In the genomic region with DNA sequence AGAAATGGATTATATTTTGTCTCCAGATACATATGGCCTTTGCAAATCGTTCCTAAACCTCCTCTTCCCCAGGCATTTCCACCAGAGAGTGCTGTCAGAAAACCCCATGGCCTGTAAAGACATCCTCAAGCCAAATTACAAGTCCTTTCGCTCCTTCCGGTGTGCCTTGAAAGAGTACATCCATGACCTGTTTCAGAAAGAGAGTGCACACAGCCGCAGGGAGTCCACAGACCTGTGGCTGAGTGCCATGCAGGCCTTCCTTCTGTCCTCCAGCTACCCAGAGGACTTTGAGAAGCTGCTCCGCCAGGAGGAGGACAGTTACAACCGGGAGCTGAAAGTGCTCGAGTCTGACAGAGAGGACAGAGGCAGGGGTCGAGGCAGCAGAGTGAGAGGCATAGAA, we compare ENCODE assay signal across 26 mouse cellular contexts. TPM values are rescaled to one million over a fixed set of nuclear protein-coding genes. Genes with fewer than 3 reads are reported as not detected.
"Had no signal": no experiment of that assay in that cellular context is flagged by ENCODE, and none has a peak within 500 bp of the region (broad histone marks: within the 10 kb centered on the region; RNA-seq: fewer than 3 reads in every experiment).

No protein-coding gene starts in this region.

- ATAC-seq: hindbrain, embryonic 16.5 days; inflammation-experienced regulatory T-cells, adult 6 months; intestine, postnatal 0 days had no signal

- H3K4me1 ChIP-seq: heart, embryonic 12.5 days; hindbrain, embryonic 10.5 days; hindbrain, embryonic 12.5 days; limb, embryonic 10.5 days; limb, embryonic 12.5 days; liver, embryonic 13.5 days; liver, embryonic 15.5 days had no signal

- H3K36me3 ChIP-seq: heart, embryonic 12.5 days; hindbrain, embryonic 10.5 days; hindbrain, embryonic 12.5 days; limb, embryonic 10.5 days; limb, embryonic 12.5 days; liver, embryonic 13.5 days; liver, embryonic 15.5 days had no signal

- H3K9ac ChIP-seq: heart, embryonic 12.5 days; hindbrain, embryonic 12.5 days; hindbrain, embryonic 14.5 days; limb, embryonic 12.5 days; liver, embryonic 13.5 days; liver, embryonic 15.5 days had no signal

- H3K4me2 ChIP-seq: heart, embryonic 12.5 days; hindbrain, embryonic 12.5 days; hindbrain, embryonic 14.5 days; limb, embryonic 12.5 days; liver, embryonic 11.5 days; liver, embryonic 13.5 days; liver, embryonic 15.5 days had no signal

- H3K27me3 ChIP-seq: hindbrain, embryonic 12.5 days; limb, embryonic 12.5 days; liver, embryonic 13.5 days; liver, embryonic 15.5 days had no signal

- H3K9me3 ChIP-seq: heart, embryonic 12.5 days; hindbrain, embryonic 10.5 days; hindbrain, embryonic 12.5 days; limb, embryonic 10.5 days; limb, embryonic 12.5 days; liver, embryonic 13.5 days; liver, embryonic 15.5 days had no signal

- DNase-seq: gastrocnemius, adult 2 months; gastrocnemius, postnatal 10 days; gastrocnemius, postnatal 25 days; heart, adult 2 months; heart, postnatal 10 days; kidney, adult 18-20 months; kidney, adult 8-10 months; kidney, postnatal 10 days; kidney, postnatal 25 days; kidney, postnatal 4 days; liver; liver, embryonic 13.5 days had no signal

- H3K27ac ChIP-seq: gastrocnemius, adult 2 months; heart, adult 2 months; hindbrain, embryonic 10.5 days; hindbrain, embryonic 12.5 days; hindbrain, embryonic 14.5 days; layer of hippocampus, adult 2 months; left cerebral cortex, adult 2 months; limb, embryonic 10.5 days; limb, embryonic 12.5 days; liver, embryonic 13.5 days; liver, embryonic 15.5 days had no signal

- H3K4me3 ChIP-seq: gastrocnemius, adult 2 months; heart, adult 2 months; heart, embryonic 12.5 days; hindbrain, embryonic 10.5 days; hindbrain, embryonic 12.5 days; layer of hippocampus, adult 2 months; left cerebral cortex, adult 2 months; limb, embryonic 10.5 days; limb, embryonic 12.5 days; liver, embryonic 13.5 days; liver, embryonic 15.5 days had no signal

RNA-seq across cellular contexts. Expression of a gene that starts 47.8 kb away (rescaled TPM):
- total RNA-seq: granulocyte monocyte progenitor cell, adult 5-6 weeks had no signal
- polyA plus RNA-seq: inflammation-experienced regulatory T-cells, adult 6 months; liver, embryonic 13.5 days; liver, embryonic 15.5 days had no signal
